Mouse (Mus musculus) layer of hippocampus, adult 2 months (tissue): ENCODE measurements at regions not wholly inside any gene's neighbourhood (a gene's known extent, or its start where the extent isn't known, plus 50 kb on each side); places are given as distances from the start of the nearest gene placed in this dataset.
"Not testable (repeated sequence)": the region's sequence is repeated elsewhere in the genome, so short reads cannot be mapped to it uniquely, and the experiment has no call there.

Experiments
- DNase-seq, 2 experiments: peaks; one replicate each; pipeline ENCODE4 v3.0.0; 2022; ENCODE audit warnings: low spot score in 2 of 2
- H3K27ac ChIP-seq: fragments of 200-600 bp; 2 replicates; pipeline ENCODE4 v1.8.1; 2022
- H3K4me3 ChIP-seq: fragments of 200-600 bp; 2 replicates; pipeline ENCODE4 v1.8.1; 2022; ENCODE audit warnings: mild to moderate bottlenecking
- CTCF ChIP-seq: fragments of 200-600 bp; conservative IDR thresholded peaks from 2 replicates; pipeline ENCODE4 v1.8.1; 2022; ENCODE audit warnings: antibody characterized with exemption, mild to moderate bottlenecking, moderate library complexity

- DNase-seq: no peak
Observed at GRCm38 (mm10) chr11:48657851-48658250, 142.3 kb upstream of the Rack1 start.

GRCm38 (mm10) chr11:48661641-48662040 is 138.5 kb upstream of the Rack1 start:
- DNase-seq: no peak
- H3K4me3 ChIP-seq: no peak overlapping the region
- TF ChIP-seq CTCF: no peak
- no peak overlapping the region for H3K27ac ChIP-seq

More at GRCm38 (mm10) chr11:48657851-48658250, 142.3 kb upstream of the Rack1 start:
- H3K27ac ChIP-seq: no peak overlapping the region
- no peak overlapping the region for H3K4me3 ChIP-seq
- no peak for TF ChIP-seq CTCF

GRCm38 (mm10) chr11:48684781-48685314 is 115.3 kb upstream of the Rack1 start:
- no peak for TF ChIP-seq CTCF
- Histone ChIP-seq H3K4me3 (no peak overlapping the region), H3K27ac (no peak overlapping the region)
- no peak for DNase-seq

GRCm38 (mm10) chr11:48690070-48690469 is 110.1 kb upstream of the Rack1 start:
- Histone ChIP-seq H3K4me3 (no peak overlapping the region), H3K27ac (no peak overlapping the region)
- DNase-seq: no peak
- TF ChIP-seq CTCF: peak; percentile 49

GRCm38 (mm10) chr11:48696352-48696751 is 103.8 kb upstream of the Rack1 start:
- no peak for DNase-seq
- no peak for TF ChIP-seq CTCF
- Histone ChIP-seq H3K4me3 (no peak overlapping the region), H3K27ac (no peak overlapping the region)

- Histone ChIP-seq H3K4me3 (no peak overlapping the region), H3K27ac (no peak overlapping the region)
- no peak for DNase-seq
- TF ChIP-seq CTCF: no peak
Observed at GRCm38 (mm10) chr11:48697191-48697590, 102.9 kb upstream of the Rack1 start.

GRCm38 (mm10) chr11:48707192-48707591 is 92.9 kb upstream of the Rack1 start:
- Histone ChIP-seq H3K27ac (no peak overlapping the region), H3K4me3 (no peak overlapping the region)
- no peak for TF ChIP-seq CTCF
- no peak for DNase-seq

- Histone ChIP-seq H3K4me3 (no peak overlapping the region), H3K27ac (no peak overlapping the region)
- no peak for DNase-seq
- TF ChIP-seq CTCF: no peak
Observed at GRCm38 (mm10) chr11:48710972-48711371, 89.2 kb upstream of the Rack1 start.

GRCm38 (mm10) chr11:48724068-48724467 is 76.1 kb upstream of the Rack1 start:
- DNase-seq: no peak
- H3K4me3 ChIP-seq: no peak overlapping the region
- H3K27ac ChIP-seq: no peak overlapping the region
- TF ChIP-seq CTCF: no peak

GRCm38 (mm10) chr11:48730826-48731225 is 69.3 kb upstream of the Rack1 start:
- not testable (repeated sequence) for DNase-seq, H3K27ac ChIP-seq, H3K4me3 ChIP-seq

GRCm38 (mm10) chr11:48746503-48746902 is 53.6 kb upstream of the Rack1 start:
- no peak for TF ChIP-seq CTCF
- DNase-seq: no peak

GRCm38 (mm10) chr11:48748066-48748465 is 52.1 kb upstream of the Rack1 start:
- TF ChIP-seq CTCF: no peak
- Histone ChIP-seq H3K27ac (no peak overlapping the region), H3K4me3 (no peak overlapping the region)
- DNase-seq: no peak

More at GRCm38 (mm10) chr11:48746503-48746902, 53.6 kb upstream of the Rack1 start:
- H3K4me3 ChIP-seq: no peak overlapping the region
- no peak overlapping the region for H3K27ac ChIP-seq
